Mouse (Mus musculus) urinary bladder, postnatal 14 days (tissue): ENCODE data around the gene Dok5.

Source experiments
- DNase-seq: peaks from one replicate; pipeline ENCODE4 v3.0.0; 2021; ENCODE audit warnings: low spot score

The Dok5 gene

GRCm38 (mm10) chr2:170738446-170738845, 6.8 kb downstream of the Dok5 start:
- DNase-seq: no peak

DNA sequence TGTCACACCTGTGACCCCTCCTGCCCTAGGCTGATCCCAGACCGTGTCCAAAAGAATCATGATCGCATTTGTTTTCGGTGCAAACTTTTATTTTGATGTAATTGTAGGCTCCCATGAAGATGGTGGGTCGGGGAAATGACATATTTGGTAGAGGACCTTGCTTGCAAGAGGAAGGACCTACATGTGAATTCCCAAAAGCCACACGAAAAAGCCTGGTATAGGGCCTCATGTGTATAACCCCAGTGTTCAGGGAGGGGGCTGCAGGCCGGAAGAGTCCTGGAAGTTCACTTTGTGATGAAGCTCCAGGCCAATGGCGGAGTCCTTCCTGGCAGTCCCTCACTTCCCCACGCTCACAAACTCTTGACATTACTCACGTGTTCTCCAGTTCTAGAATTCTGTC, 7.3 kb downstream of the Dok5 start:
- DNase-seq: no peak

DNA sequence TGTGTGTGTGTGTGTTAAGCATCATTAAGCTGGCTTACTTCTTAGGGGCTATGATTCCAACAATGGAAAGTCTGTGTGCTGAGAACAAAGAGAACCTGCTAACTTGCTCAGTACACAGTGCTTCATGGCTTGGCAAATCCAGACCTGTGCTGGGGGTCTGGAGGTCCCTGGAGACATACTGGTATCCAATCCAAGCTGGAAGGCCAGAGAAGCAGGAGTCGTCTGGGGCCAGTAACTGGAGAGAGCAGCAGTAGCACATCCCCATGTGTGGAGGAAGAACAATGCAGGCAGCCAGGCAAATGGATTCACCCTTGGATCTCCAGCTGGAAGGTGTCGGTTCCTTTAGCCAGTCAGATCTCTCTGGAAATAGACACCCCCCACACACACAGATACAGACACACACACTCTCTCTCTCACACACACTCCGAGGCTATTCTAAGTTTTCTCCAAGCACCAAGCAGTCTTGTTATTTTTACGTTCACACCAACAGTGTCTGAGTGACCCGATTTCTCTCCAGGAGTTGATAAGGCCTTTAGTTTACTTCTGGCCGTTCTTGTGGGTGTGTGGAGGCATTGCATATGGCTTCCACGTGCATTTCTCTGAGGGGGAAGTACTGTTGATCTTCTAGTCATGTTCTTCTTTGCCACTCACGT, 8.2 kb downstream of the Dok5 start:
- no peak for DNase-seq

- DNase-seq: no peak
Observed at GRCm38 (mm10) chr2:170743521-170743920, 11.9 kb downstream of the Dok5 start.

DNA sequence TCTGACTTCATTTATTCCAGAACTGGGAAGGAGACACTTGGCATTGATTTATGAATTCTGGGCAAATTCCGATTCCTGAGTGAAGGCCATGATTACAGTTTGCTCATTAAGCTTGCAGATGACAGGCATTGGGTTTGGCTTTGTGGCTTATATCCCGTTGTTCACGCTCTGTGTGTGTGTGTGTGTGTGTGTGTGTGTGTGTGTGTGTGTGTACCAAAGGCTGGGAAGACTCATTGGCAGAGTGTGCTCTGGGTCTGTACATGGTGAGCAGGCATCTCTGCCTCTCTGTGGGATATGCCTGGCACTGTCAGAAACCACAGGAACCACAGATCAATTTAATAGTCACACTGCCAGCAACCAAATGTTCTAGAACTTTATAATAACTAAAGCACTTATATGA, 17.3 kb downstream of the Dok5 start:
- no peak for DNase-seq

DNA sequence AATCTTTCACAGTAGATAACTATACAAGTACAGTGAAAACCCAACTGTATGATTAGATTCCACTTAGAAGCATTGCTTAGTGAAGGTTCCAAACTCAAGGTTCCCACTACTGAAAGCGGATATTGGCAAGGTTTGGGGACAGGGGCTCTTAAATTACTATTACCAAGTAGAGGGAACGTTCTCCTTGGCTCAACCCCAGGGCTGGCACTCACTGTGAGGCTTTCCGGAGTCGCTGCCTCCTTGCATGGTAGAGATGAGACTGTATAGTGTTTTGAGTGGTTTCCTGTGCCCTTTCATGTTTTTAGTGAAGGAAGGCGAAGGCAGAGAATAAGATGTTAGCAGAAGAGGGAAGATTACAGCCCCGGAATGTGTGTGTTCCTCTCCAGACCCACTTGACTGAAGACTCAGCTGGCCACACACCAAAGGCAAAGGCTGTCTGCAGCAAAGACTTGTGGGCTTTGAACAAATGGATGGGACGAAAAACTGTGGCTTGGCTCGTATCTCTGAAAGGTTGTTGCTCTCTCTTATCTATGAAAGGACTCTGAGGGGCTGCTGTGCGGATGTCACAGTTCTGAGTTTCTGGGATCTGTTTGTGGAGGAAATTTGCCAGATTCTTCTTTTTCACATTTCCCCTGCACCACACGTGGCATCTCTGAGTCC, 20.7 kb downstream of the Dok5 start:
- DNase-seq: no peak

- no peak for DNase-seq
Observed at GRCm38 (mm10) chr2:170755817-170756216, 24.2 kb downstream of the Dok5 start.

DNA sequence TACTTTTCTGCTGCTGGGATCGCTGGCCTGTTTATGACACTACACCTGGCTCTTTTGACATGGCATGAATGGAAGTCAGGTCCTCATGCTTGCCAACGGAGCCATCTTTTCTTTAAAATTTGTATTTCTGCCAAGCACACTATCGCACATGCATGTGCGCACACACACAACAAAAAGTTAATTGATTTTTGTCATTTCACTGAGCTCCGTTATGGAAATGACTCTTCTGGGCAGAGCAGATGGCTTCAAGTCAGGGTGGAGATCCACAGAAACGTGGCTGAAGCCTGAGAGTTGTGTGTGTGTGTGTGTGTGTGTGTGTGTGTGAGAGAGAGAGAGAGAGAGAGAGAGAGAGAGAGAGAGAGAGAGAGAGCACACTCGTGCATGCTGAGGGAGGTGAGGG, 25.1 kb downstream of the Dok5 start:
- DNase-seq: no peak

DNA sequence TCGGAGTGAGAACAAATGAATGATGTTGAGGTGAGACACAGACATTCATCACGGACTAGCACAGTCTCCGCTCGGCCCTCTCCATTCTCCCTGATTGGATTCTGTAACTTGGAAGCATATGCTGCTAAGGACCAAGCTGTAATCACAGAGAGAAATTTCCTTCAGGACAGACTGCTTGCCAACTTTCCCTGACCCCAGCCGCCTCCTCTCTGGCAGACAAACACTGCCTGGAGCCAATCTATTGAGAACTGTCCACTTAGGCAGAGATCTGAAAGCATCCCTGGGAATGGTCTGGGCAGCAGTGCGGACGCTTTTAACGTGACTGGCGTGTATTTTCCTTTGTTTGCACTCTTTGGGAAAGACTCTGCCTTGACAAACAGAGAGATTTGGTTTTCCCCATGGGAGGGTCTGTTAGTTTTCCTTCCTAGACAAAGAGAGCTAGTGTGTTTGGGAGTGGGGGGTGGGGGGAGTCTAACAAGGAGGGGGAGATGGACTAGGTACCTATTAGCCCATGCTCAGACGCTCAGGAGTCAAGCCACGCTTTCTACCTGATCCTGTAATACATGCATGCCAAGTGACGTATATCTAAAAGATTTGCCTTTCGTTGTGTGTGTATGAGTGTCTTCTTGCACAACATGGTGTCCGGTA, 25.7 kb downstream of the Dok5 start:
- DNase-seq: peak; percentile 5

DNA sequence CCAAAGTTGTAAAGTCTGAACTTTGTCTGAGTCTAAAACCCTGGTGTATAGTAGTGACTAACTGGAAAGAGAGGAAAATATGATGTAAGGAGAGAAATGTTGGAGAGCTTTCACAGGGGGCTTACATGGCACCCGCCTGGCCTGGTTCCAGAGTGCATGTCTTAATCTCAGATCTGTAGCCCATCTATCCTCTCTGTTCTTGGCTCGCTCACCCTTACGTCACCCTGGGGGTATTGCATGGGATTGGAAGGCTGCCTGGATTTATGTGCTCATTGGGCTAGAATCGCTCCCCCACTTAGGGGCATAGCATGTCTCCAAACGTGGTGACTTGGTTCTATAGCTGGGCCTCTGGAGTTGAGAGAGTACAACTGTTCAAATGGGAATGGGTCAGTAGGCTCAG, 26.6 kb downstream of the Dok5 start:
- no peak for DNase-seq

GRCm38 (mm10) chr2:170764704-170765103, 33.1 kb downstream of the Dok5 start:
- peak; percentile 12 for DNase-seq

- no peak for DNase-seq
Observed at GRCm38 (mm10) chr2:170767243-170767642, 35.6 kb downstream of the Dok5 start.

GRCm38 (mm10) chr2:170768699-170769098, 37.1 kb downstream of the Dok5 start:
- DNase-seq: no peak

GRCm38 (mm10) chr2:170771555-170771954, 39.9 kb downstream of the Dok5 start:
- DNase-seq: no peak

DNA sequence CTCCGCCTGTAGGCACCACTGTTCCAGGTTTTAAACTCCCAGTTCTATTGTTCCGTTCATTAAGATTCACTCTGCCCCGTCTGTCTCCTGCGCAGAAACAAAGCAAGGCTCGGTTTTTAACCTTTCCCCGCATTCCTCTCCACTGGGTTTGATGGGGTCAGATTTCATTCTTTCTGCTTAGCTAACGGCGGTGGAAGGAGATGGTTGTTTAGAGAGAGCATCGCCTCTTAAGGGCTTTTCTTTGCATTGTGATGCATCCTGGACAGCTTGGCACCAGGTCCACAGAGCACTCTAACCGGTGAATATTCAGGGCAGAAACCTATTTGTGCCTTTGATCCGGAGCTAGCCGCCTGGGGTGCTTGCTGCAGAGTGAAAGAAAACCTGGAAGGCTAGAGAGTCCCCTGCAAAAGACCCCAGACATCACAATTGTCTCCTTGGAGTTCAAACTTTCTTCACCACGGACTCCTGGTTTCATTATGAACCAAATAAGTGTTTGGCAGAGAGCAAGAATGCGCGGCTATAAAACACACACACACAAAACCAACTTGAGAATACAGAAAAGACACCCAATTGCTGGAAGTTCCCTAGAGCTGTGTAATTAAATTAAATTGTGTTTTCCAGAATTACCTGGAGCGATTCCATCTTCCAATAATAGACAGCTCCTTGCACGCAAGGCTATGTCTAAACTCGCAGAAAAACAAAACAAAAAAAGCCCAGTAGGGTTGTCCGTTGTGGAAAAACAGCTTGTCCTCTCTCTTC, 40.7 kb downstream of the Dok5 start:
- DNase-seq: no peak

- DNase-seq: no peak
Observed at GRCm38 (mm10) chr2:170772885-170773270, 41.3 kb downstream of the Dok5 start.

GRCm38 (mm10) chr2:170775577-170775976, 44.0 kb downstream of the Dok5 start:
- no peak for DNase-seq

GRCm38 (mm10) chr2:170776107-170776506, 44.5 kb downstream of the Dok5 start:
- DNase-seq: no peak

GRCm38 (mm10) chr2:170777572-170777971, 46.0 kb downstream of the Dok5 start:
- DNase-seq: no peak

GRCm38 (mm10) chr2:170780010-170780750, 48.6 kb downstream of the Dok5 start:
- no peak for DNase-seq

- no peak for DNase-seq
Observed at GRCm38 (mm10) chr2:170788101-170788500, 56.5 kb downstream of the Dok5 start.
